Mouse (Mus musculus) ES-Bruce4 (cell line): ENCODE measurements around the gene Trim40. TPM values are rescaled to one million over a fixed set of nuclear protein-coding genes. Genes with fewer than 3 reads are reported as not detected.
"Not testable (repeated sequence)": the region's sequence is repeated elsewhere in the genome, so short reads cannot be mapped to it uniquely, and the experiment has no call there.

Experiments
- H3K27ac ChIP-seq: 2 replicates; pipeline ENCODE4 v1.5.1; 2012; ENCODE audit warnings: low read length, inconsistent platforms; ENCODE audit not compliant: insufficient read depth
- H3K27me3 ChIP-seq: 2 replicates; pipeline ENCODE4 v1.6.1; 2012; ENCODE audit warnings: mild to moderate bottlenecking, low read length, inconsistent platforms; ENCODE audit not compliant: control insufficient read depth, poor library complexity, insufficient read depth, severe bottlenecking
- H3K36me3 ChIP-seq: 2 replicates; pipeline ENCODE4 v1.6.1; 2012; ENCODE audit warnings: inconsistent platforms, mild to moderate bottlenecking, low read length, moderate library complexity; ENCODE audit not compliant: control insufficient read depth, poor library complexity, insufficient read depth, severe bottlenecking
- H3K4me1 ChIP-seq: one replicate; pipeline ENCODE4 v1.8.1; 2011; ENCODE audit warnings: low read length; ENCODE audit not compliant: control insufficient read depth, insufficient read depth
- H3K4me3 ChIP-seq: 2 replicates; pipeline ENCODE4 v1.5.1; 2011; ENCODE audit warnings: low read depth, mild to moderate bottlenecking, low read length
- H3K9ac ChIP-seq: 2 replicates; pipeline ENCODE4 v1.6.1; 2012; ENCODE audit warnings: low read depth, mild to moderate bottlenecking, inconsistent platforms; ENCODE audit not compliant: poor library complexity, severe bottlenecking
- H3K9me3 ChIP-seq: replicated peaks from 2 replicates; pipeline ENCODE4 v1.6.1; 2012; ENCODE audit warnings: mild to moderate bottlenecking, low read length, inconsistent platforms; ENCODE audit not compliant: control insufficient read depth, poor library complexity, insufficient read depth, severe bottlenecking
- CTCF ChIP-seq: IDR thresholded peaks from one replicate; pipeline ENCODE4 v1.8.1; 2011; ENCODE audit warnings: low read depth, low read length
- EP300 ChIP-seq: IDR thresholded peaks from 2 replicates; pipeline ENCODE4 v1.6.1; 2011; ENCODE audit warnings: low read depth, low read length; ENCODE audit not compliant: insufficient read depth
- POLR2A ChIP-seq: IDR thresholded peaks from one replicate; pipeline ENCODE4 v1.8.1; 2011; ENCODE audit warnings: low read length; ENCODE audit not compliant: insufficient read depth
- polyA plus RNA-seq: library from polyadenylated mRNA; stranded (reverse); fragments of >200 nt; gene quantifications from 2 replicates; pipeline ENCODE4 v1.2.4, GENCODE M21; 2011; ENCODE audit warnings: low read depth; ENCODE audit not compliant: missing spikeins, insufficient read depth, insufficient read length

Gene Trim40
- polyA plus RNA-seq, 1 experiment, result not detected

DNA sequence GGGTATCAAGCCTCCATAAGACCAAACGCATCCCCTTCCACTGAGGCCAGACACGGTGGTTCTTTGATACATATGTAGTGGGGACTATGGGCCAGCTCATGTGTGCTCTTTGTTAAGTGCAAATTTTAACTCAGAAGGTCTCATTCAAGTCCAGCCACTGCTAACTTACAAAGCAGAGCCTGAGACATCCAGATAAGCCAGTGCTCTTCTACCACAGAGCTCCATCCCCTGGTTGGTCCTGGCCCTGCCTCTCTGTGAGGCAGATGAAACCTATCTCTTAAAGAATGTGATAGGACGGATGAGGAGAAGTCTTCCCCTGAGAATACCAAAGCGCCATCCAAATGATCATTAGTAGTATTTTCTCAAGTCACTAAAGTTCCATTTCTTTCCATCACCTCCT lies 9.5 kb upstream of the Trim40 start:
- Histone ChIP-seq H3K4me3 (no peak overlapping the region), H3K9ac (no peak overlapping the region), H3K9me3 (no peaks in the 10 kb centered on the region), H3K27ac (no peak overlapping the region), H3K27me3 (no peaks in the 10 kb centered on the region), H3K4me1 (no peaks in the 10 kb centered on the region), H3K36me3 (no peaks in the 10 kb centered on the region)
- no peak for TF ChIP-seq CTCF
- TF ChIP-seq POLR2A, result no peak
- TF ChIP-seq EP300, result no peak

DNA sequence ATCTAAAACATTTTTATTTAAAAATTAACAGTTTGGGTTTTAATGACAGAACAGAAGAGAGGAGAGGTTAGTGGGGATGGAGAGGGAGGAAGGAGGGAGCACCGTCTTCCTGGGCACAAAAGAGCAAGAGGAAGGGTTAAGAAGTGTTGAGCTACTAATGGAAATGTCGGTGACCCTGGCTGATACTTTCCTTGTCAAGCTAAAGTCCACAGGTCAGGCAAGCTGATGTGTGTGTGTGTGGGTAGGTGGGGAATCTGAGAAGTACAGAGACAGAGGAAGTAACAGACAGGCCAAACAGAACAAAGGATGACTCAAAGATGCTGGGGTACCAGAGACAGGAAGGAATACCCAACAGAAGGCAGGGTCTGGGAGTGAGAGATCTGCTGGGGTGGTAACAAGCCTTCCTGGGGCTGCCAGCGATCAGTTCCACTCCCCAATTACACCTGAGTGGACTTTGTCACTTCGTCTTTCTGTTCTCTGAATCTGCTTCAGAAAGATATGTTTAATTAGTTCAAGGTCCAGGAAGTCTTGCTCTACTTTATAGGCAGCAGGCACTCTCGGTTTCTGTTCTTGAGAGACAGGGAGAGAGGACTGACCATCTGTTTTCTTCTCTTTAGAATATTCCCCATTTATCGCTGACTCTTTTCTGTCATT lies 7.8 kb upstream of the Trim40 start, which contains the start of gene Trim31:
Gene Trim31, plus strand, starts transcription at position 567 of the 654 bp plus-strand sequence.
- Histone ChIP-seq H3K9me3 (no peaks in the 10 kb centered on the region), H3K4me3 (no peak within 1 kb of the TSS), H3K27me3 (no peaks in the 10 kb centered on the region), H3K27ac (no peak within 1 kb of the TSS), H3K36me3 (no peaks in the 10 kb centered on the region), H3K9ac (no peak within 1 kb of the TSS), H3K4me1 (no peaks in the 10 kb centered on the region)
- TF ChIP-seq POLR2A (no peak), CTCF (no peak), EP300 (no peak)

GRCm38 (mm10) chr17:36897065-36897464 lies 7.1 kb upstream of the Trim40 start:
- Histone ChIP-seq H3K4me1 (no peaks in the 10 kb centered on the region), H3K9ac (no peak overlapping the region), H3K36me3 (no peaks in the 10 kb centered on the region), H3K27me3 (no peaks in the 10 kb centered on the region), H3K9me3 (no peaks in the 10 kb centered on the region), H3K4me3 (no peak overlapping the region), H3K27ac (no peak overlapping the region)
- TF ChIP-seq POLR2A (no peak), EP300 (no peak), CTCF (no peak)

GRCm38 (mm10) chr17:36896583-36896982 lies 6.7 kb upstream of the Trim40 start:
- H3K27ac ChIP-seq, result no peak overlapping the region
- no peak overlapping the region for H3K9ac ChIP-seq
- H3K4me1 ChIP-seq, result no peaks in the 10 kb centered on the region
- H3K9me3 ChIP-seq, result no peaks in the 10 kb centered on the region
- no peaks in the 10 kb centered on the region for H3K36me3 ChIP-seq
- no peaks in the 10 kb centered on the region for H3K27me3 ChIP-seq
- H3K4me3 ChIP-seq, result no peak overlapping the region
- TF ChIP-seq POLR2A (no peak), CTCF (peak; percentile 15), EP300 (no peak)

DNA sequence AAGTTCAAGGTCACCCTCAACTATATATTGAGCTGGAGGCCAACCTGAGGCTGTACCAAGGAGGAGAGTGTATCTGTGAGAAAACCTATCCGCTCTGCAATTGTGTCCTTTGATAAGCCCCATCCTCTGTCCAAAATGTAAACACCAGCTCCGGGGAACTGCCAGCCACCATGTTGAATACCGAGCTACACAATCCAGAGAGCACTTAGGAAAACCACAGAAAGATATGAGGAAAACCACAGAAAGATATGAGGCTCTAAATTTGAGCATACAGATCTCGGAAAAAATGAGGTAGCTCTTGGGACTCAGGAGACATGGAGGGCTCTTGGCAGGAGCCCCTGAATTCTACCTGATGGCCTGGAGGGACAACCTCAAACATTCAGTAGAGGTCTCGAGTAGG lies 3.5 kb upstream of the Trim40 start:
- Histone ChIP-seq H3K27me3 (no peaks in the 10 kb centered on the region), H3K4me1 (no peaks in the 10 kb centered on the region), H3K9me3 (no peaks in the 10 kb centered on the region), H3K27ac (no peak overlapping the region), H3K9ac (no peak overlapping the region), H3K4me3 (no peak overlapping the region), H3K36me3 (no peaks in the 10 kb centered on the region)
- TF ChIP-seq EP300 (no peak), CTCF (no peak), POLR2A (no peak)

- H3K27ac ChIP-seq, result no peak overlapping the region
- TF ChIP-seq EP300, result no peak
- TF ChIP-seq CTCF, result peak; percentile 37
- no peaks in the 10 kb centered on the region for H3K27me3 ChIP-seq
- no peak overlapping the region for H3K9ac ChIP-seq
- H3K4me1 ChIP-seq, result no peaks in the 10 kb centered on the region
- H3K36me3 ChIP-seq, result no peaks in the 10 kb centered on the region
- no peaks in the 10 kb centered on the region for H3K9me3 ChIP-seq
- no peak overlapping the region for H3K4me3 ChIP-seq
These were observed 2.4 kb upstream of the Trim40 start for GRCm38 (mm10) chr17:36892362-36892761.

DNA sequence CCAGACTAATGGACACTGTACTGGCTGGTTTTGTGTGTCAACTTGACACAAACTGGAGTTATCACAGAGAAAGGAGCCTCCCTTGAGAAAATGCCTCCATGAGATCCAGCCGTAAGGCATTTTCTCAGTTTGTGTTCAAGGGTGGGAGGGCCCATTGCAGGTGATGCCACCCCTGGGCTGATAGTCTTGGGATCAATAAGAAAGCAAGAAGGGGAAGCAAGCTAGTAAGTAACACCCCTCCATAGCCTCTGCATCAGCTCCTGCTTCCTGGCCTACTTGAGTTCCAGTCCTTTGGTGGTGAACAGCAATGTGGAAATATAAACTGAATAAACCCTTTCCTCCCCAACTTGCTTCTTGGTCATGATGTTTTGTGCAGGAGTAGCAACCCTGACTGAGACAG lies 1.6 kb upstream of the Trim40 start:
- H3K27me3 ChIP-seq, H3K9me3 ChIP-seq, H3K4me3 ChIP-seq, H3K4me1 ChIP-seq, H3K27ac ChIP-seq, H3K36me3 ChIP-seq, H3K9ac ChIP-seq: not testable (repeated sequence)
